Mouse (Mus musculus): ENCODE results near the gene Nynrin.

DNA sequence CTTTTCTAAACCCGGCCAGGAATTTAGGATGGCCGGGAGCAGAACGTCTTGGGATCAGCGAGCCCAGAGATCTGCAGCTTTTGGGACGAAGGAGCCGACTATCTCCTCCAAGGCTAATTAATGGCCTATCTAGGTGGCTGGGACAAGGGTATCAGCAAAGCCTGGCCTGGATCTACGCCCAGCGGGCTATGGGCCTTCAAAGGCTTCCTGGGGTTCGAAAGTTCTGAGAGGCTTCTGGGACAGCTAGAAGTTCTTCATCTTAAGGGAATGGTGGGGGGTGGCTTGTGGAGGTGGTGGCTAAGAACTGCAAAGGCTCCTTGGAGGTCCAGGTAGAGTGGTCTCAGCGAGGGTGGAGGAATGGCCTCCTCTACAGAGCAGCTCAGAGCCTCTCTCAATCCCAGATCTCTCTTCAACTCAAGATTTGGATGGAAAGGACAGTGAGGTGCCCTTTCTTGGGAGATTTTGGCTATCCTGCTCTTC, 29.8 kb upstream of the Nynrin start:
- TF ChIP-seq CTCF (IDR thresholded peaks at IDR 0.05) (no peak), POLR2A (IDR thresholded peaks at IDR 0.05; ENCODE audit: insufficient read depth, low read depth, low read length) (no peak)

All from heart, adult 2 months (tissue).